Mouse (Mus musculus) subcutaneous adipose tissue, adult 2 months (tissue): ENCODE measurements around the gene Olfr1274-ps. TPM values are rescaled to one million over a fixed set of nuclear protein-coding genes. Genes with fewer than 3 reads are reported as not detected.

Source experiments
- polyA plus RNA-seq: library from polyadenylated mRNA; depleted of rRNA; stranded (reverse); fragments of >200 nt; gene quantifications from 2 replicates; pipeline ENCODE4 v1.2.3, GENCODE M21; 2012; ENCODE audit warnings: low replicate concordance; rRNA removed

Olfr1274-ps gene
- not detected in 2 replicates for polyA plus RNA-seq

GRCm38 (mm10) chr2:90398633-90399107, at the start of gene Olfr1274-ps:
Olfr1274-ps (plus strand) TSS chr2:90398683.

Other genes with a start within 250 kb of the Olfr1274-ps start
- gene Olfr1270, start 245.6 kb upstream of the Olfr1274-ps start, polyA plus RNA-seq, result not detected in 2 replicates
- gene Olfr1506, start 174.2 kb upstream of the Olfr1274-ps start, polyA plus RNA-seq, result not detected in 2 replicates
- gene Olfr142, start 141.1 kb upstream of the Olfr1274-ps start, polyA plus RNA-seq, result not detected in 2 replicates
- gene Olfr1271, start 127.7 kb upstream of the Olfr1274-ps start, polyA plus RNA-seq, result not detected in 2 replicates
- not detected in 2 replicates for gene Olfr1272, start 105.8 kb upstream of the Olfr1274-ps start, polyA plus RNA-seq
- not detected in 2 replicates for gene Gm13769, start 76.5 kb upstream of the Olfr1274-ps start, polyA plus RNA-seq
- 5.5 and 14.2 TPM in 2 replicates for gene Ptprj, start 182.0 kb downstream of the Olfr1274-ps start, polyA plus RNA-seq